Mouse (Mus musculus): ENCODE results near the gene Scyl1. TPM values are rescaled to one million over a fixed set of nuclear protein-coding genes. Genes with fewer than 3 reads are reported as not detected.
A peak's percentile ranks its signal among the peaks of the same experiment; 100 is the strongest.
"Not testable (repeated sequence)": the region's sequence is repeated elsewhere in the genome, so short reads cannot be mapped to it uniquely, and the experiment has no call there.

The Scyl1 gene
- 74.9 and 78.0 TPM in 2 replicates for polyA plus RNA-seq (2016; fragmentation: Nextera tagmentation; extraction: Ambion mirVana)

GRCm38 (mm10) chr19:5770925-5771860, at the start of gene Scyl1:
Scyl1 (minus strand) TSS chr19:5771419.
- Histone ChIP-seq H3K9me3 (no peaks in the 10 kb centered on the region), H3K27ac (peak within 1 kb of the TSS; percentile 87), H3K4me3 (replicated peaks) (peak within 1 kb of the TSS; percentile 88), H3K4me2 (peak within 1 kb of the TSS; percentile 83), H3K4me1 (replicated peaks) (peaks cover 17% of the 10 kb centered on the region), H3K36me3 (peaks cover 35% of the 10 kb centered on the region), H3K9ac (replicated peaks) (peak within 1 kb of the TSS; percentile 92), H3K27me3 (no peaks in the 10 kb centered on the region)
- WGBS, result 1% methylated on average over 63 of the region's 64 CpGs
- ATAC-seq (ENCODE audit: insufficient number of reproducible peaks, insufficient read depth, low FRiP score, low TSS enrichment, low read depth), result peak; percentile 91

GRCm38 (mm10) chr19:5819549-5819948, 48.3 kb upstream of the Scyl1 start:
- Histone ChIP-seq H3K4me2 (no peak overlapping the region), H3K9me3 (no peaks in the 10 kb centered on the region), H3K9ac (replicated peaks) (no peak overlapping the region), H3K27me3 (no peaks in the 10 kb centered on the region), H3K36me3 (no peaks in the 10 kb centered on the region), H3K27ac (no peak overlapping the region), H3K4me1 (replicated peaks) (peaks cover 44% of the 10 kb centered on the region), H3K4me3 (replicated peaks) (no peak overlapping the region)
- ATAC-seq (ENCODE audit: insufficient number of reproducible peaks, insufficient read depth, low FRiP score, low TSS enrichment, low read depth), result no peak
- WGBS, result 52% methylated on average over 12 of the region's 12 CpGs

GRCm38 (mm10) chr19:5818590-5818977, 47.4 kb upstream of the Scyl1 start:
- Histone ChIP-seq H3K27ac (0 out of 2 replicates have a peak overlapping the region, but pooled peaks have one; percentile 1), H3K36me3 (no peaks in the 10 kb centered on the region), H3K4me2 (no peak overlapping the region), H3K9me3 (no peaks in the 10 kb centered on the region), H3K27me3 (no peaks in the 10 kb centered on the region), H3K4me3 (replicated peaks) (no peak overlapping the region), H3K9ac (replicated peaks) (no peak overlapping the region), H3K4me1 (replicated peaks) (peaks cover 36% of the 10 kb centered on the region)
- 77% methylated on average over 6 of the region's 6 CpGs for WGBS
- no peak for ATAC-seq (ENCODE audit: insufficient number of reproducible peaks, insufficient read depth, low FRiP score, low TSS enrichment, low read depth)

- H3K4me2 ChIP-seq, result peak overlapping the region; percentile 48
- no peak for ATAC-seq (ENCODE audit: insufficient number of reproducible peaks, insufficient read depth, low FRiP score, low TSS enrichment, low read depth)
- H3K27me3 ChIP-seq, result no peaks in the 10 kb centered on the region
- peak overlapping the region; percentile 20 for H3K4me3 ChIP-seq (replicated peaks)
- WGBS, result 23% methylated on average over 21 of the region's 21 CpGs
- H3K9me3 ChIP-seq, result no peaks in the 10 kb centered on the region
- H3K27ac ChIP-seq, result peak overlapping the region; percentile 72
- no peak overlapping the region; the same call in 1 of the 2 replicates for H3K9ac ChIP-seq (replicated peaks)
- H3K4me1 ChIP-seq (replicated peaks), result peaks cover 30% of the 10 kb centered on the region
- H3K36me3 ChIP-seq, result no peaks in the 10 kb centered on the region
Observed at GRCm38 (mm10) chr19:5817703-5818589, 46.7 kb upstream of the Scyl1 start.

- no peaks in the 10 kb centered on the region for H3K27me3 ChIP-seq
- H3K9ac ChIP-seq (replicated peaks), result no peak overlapping the region
- 78% methylated on average over 4 of the region's 4 CpGs for WGBS
- H3K36me3 ChIP-seq, result no peaks in the 10 kb centered on the region
- H3K27ac ChIP-seq, result no peak overlapping the region
- no peak overlapping the region for H3K4me3 ChIP-seq (replicated peaks)
- no peaks in the 10 kb centered on the region for H3K9me3 ChIP-seq
- peaks cover 36% of the 10 kb centered on the region for H3K4me1 ChIP-seq (replicated peaks)
- no peak overlapping the region for H3K4me2 ChIP-seq
- ATAC-seq (ENCODE audit: insufficient number of reproducible peaks, insufficient read depth, low FRiP score, low TSS enrichment, low read depth), result no peak
Observed at GRCm38 (mm10) chr19:5815928-5816327, 44.7 kb upstream of the Scyl1 start.

GRCm38 (mm10) chr19:5815010-5815409, 43.8 kb upstream of the Scyl1 start:
- Histone ChIP-seq H3K27ac (peak overlapping the region; percentile 42; the same call in 1 of the 2 replicates), H3K36me3 (no peaks in the 10 kb centered on the region), H3K4me2 (no peak overlapping the region), H3K4me3 (replicated peaks) (no peak overlapping the region), H3K4me1 (replicated peaks) (peaks cover 45% of the 10 kb centered on the region), H3K27me3 (no peaks in the 10 kb centered on the region), H3K9ac (replicated peaks) (no peak overlapping the region), H3K9me3 (no peaks in the 10 kb centered on the region)
- no peak for ATAC-seq (ENCODE audit: insufficient number of reproducible peaks, insufficient read depth, low FRiP score, low TSS enrichment, low read depth)
- WGBS, result 81% methylated on average over 7 of the region's 7 CpGs

- not testable (repeated sequence) for ATAC-seq (ENCODE audit: insufficient number of reproducible peaks, insufficient read depth, low FRiP score, low TSS enrichment, low read depth); H3K36me3 ChIP-seq; H3K4me3 ChIP-seq (replicated peaks); H3K9ac ChIP-seq (replicated peaks); H3K27me3 ChIP-seq; H3K9me3 ChIP-seq; H3K27ac ChIP-seq; H3K4me2 ChIP-seq
- H3K4me1 ChIP-seq (replicated peaks), result peaks cover 55% of the 10 kb centered on the region
- 50% methylated on average over 1 of the region's 1 CpGs for WGBS
Observed at GRCm38 (mm10) chr19:5814048-5814447, 42.8 kb upstream of the Scyl1 start.

- H3K9ac ChIP-seq (replicated peaks), result no peak overlapping the region
- no peak overlapping the region for H3K27ac ChIP-seq
- H3K9me3 ChIP-seq, result no peaks in the 10 kb centered on the region
- WGBS, result 87% methylated on average over 3 of the region's 3 CpGs
- H3K36me3 ChIP-seq, result no peaks in the 10 kb centered on the region
- H3K4me1 ChIP-seq (replicated peaks), result peaks cover 58% of the 10 kb centered on the region
- H3K4me3 ChIP-seq (replicated peaks), result no peak overlapping the region
- no peak overlapping the region for H3K4me2 ChIP-seq
- ATAC-seq (ENCODE audit: insufficient number of reproducible peaks, insufficient read depth, low FRiP score, low TSS enrichment, low read depth), result no peak
- no peaks in the 10 kb centered on the region for H3K27me3 ChIP-seq
Observed at GRCm38 (mm10) chr19:5813567-5813966, 42.3 kb upstream of the Scyl1 start.

GRCm38 (mm10) chr19:5811771-5812504, 40.7 kb upstream of the Scyl1 start:
- H3K4me1 ChIP-seq (replicated peaks), result peaks cover 51% of the 10 kb centered on the region
- no peak overlapping the region for H3K9ac ChIP-seq (replicated peaks)
- peak overlapping the region; percentile 21; the same call in 1 of the 2 replicates for H3K4me2 ChIP-seq
- no peaks in the 10 kb centered on the region for H3K27me3 ChIP-seq
- no peak overlapping the region for H3K4me3 ChIP-seq (replicated peaks)
- peak; percentile 67; the same call in 1 of the 2 replicates for ATAC-seq (ENCODE audit: insufficient number of reproducible peaks, insufficient read depth, low FRiP score, low TSS enrichment, low read depth)
- 45% methylated on average over 7 of the region's 7 CpGs for WGBS
- peak overlapping the region; percentile 85 for H3K27ac ChIP-seq
- H3K36me3 ChIP-seq, result no peaks in the 10 kb centered on the region
- H3K9me3 ChIP-seq, result no peaks in the 10 kb centered on the region

- Histone ChIP-seq H3K27ac (peak overlapping the region; percentile 85), H3K36me3 (no peaks in the 10 kb centered on the region), H3K9ac (replicated peaks) (no peak overlapping the region), H3K4me2 (no peak overlapping the region; the same call in 1 of the 2 replicates), H3K4me1 (replicated peaks) (peaks cover 60% of the 10 kb centered on the region), H3K4me3 (replicated peaks) (no peak overlapping the region), H3K9me3 (no peaks in the 10 kb centered on the region), H3K27me3 (no peaks in the 10 kb centered on the region)
- 75% methylated on average over 9 of the region's 9 CpGs for WGBS
- ATAC-seq (ENCODE audit: insufficient number of reproducible peaks, insufficient read depth, low FRiP score, low TSS enrichment, low read depth), result 0 out of 2 replicates have a peak, but pooled peaks have one; percentile 32
Observed at GRCm38 (mm10) chr19:5810840-5811563, 39.8 kb upstream of the Scyl1 start.

All from limb, embryonic 12.5 days (tissue).